Mouse (Mus musculus): ENCODE measurements around the gene Olfr283.

DNA sequence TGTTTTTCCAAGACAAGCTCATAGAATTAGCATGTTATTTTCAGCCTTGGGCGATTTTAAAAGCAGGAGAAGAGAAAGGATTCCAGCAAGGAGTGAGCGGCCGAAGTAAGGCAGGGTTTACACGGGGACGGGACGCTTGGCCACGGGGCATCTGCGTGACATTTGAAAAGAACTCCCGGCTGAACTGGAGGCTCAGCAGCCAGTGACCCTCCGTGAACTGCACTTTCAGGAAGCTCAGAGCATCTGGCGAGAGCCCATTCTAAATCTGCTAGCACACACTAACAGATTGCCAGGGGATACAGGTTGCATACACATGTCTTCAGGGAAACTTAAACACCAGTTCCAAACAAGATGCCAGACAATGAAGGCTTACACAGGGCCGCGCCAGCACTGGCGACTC lies 43.6 kb upstream of the Olfr283 start:
- TF ChIP-seq CTCF (IDR thresholded peaks at IDR 0.05; ENCODE audit: extremely low read depth, insufficient read depth, insufficient read length, insufficient replicate concordance) (no peak), POLR2A (IDR thresholded peaks at IDR 0.05; ENCODE audit: low read depth, low read length) (no peak)
